Mouse (Mus musculus): ENCODE data around the gene Fbxo6. TPM values are rescaled to one million over a fixed set of nuclear protein-coding genes. Genes with fewer than 3 reads are reported as not detected.

Fbxo6 gene
- polyA plus RNA-seq, 1 experiment, result 89.7 TPM

DNA sequence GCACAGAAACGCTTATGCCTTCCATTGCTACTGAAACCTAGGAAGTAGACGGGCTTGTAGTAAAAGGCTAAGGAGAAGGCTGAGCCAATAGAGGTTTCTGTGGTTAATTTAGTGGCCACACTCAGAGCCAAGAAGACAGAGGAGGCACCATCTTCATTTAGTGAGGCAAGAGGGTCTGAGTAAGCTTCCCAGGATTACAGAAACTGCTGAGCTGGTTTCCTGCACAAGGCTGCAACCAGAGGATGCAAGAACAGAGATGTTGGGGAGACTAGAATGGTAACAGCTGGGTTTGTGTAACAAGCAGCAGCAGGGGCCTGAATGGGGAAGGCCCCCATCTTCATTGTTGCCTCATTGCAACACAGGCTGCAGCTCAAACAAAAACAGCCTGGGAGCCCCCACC lies 23.3 kb downstream of the Fbxo6 start:
- Histone ChIP-seq H3K27me3 (ENCODE audit: control insufficient read depth, insufficient read depth, insufficient read length) (peaks cover 29% of the 10 kb centered on the region), H3K79me2 (ENCODE audit: control insufficient read depth, insufficient read depth) (no peaks in the 10 kb centered on the region), H3ac (ENCODE audit: control insufficient read depth, insufficient read length) (no peak overlapping the region), H3K36me3 (ENCODE audit: control insufficient read depth, insufficient read depth) (no peaks in the 10 kb centered on the region), H3K4me3 (no peak overlapping the region), H3K4me2 (ENCODE audit: low read depth) (no peak overlapping the region)
- TF ChIP-seq REST (IDR thresholded peaks at IDR 0.05; ENCODE audit: insufficient read depth, insufficient read length) (no peak), USF1 (IDR thresholded peaks at IDR 0.05; ENCODE audit: low read depth) (no peak), TCF3 (IDR thresholded peaks at IDR 0.05; ENCODE audit: insufficient read length, low read depth) (no peak), E2F4 (IDR thresholded peaks at IDR 0.05; ENCODE audit: insufficient read depth) (no peak), TCF12 (IDR thresholded peaks at IDR 0.05; ENCODE audit: insufficient read depth, poor library complexity, severe bottlenecking) (no peak), POLR2A (IDR thresholded peaks at IDR 0.05; ENCODE audit: insufficient read length, low read depth) (no peak), POLR2AphosphoS2 (IDR thresholded peaks at IDR 0.05; ENCODE audit: insufficient read length, low read depth) (no peak), SRF (IDR thresholded peaks at IDR 0.05; ENCODE audit: control insufficient read depth, insufficient read length, low read depth) (no peak), MYOD1 (IDR thresholded peaks at IDR 0.05; ENCODE audit: control insufficient read depth in 1 of 3, insufficient read length in 2 of 3, low read depth in 2 of 3) (no peak), MYOG (IDR thresholded peaks at IDR 0.05; ENCODE audit: control insufficient read depth in 1 of 3, insufficient read depth in 1 of 3, insufficient read length in 2 of 3, low read depth in 2 of 3) (no peak), CEBPB (IDR thresholded peaks at IDR 0.05; ENCODE audit: insufficient read depth, poor library complexity, severe bottlenecking) (no peak), MAX (IDR thresholded peaks at IDR 0.05; ENCODE audit: low read depth) (no peak)

DNA sequence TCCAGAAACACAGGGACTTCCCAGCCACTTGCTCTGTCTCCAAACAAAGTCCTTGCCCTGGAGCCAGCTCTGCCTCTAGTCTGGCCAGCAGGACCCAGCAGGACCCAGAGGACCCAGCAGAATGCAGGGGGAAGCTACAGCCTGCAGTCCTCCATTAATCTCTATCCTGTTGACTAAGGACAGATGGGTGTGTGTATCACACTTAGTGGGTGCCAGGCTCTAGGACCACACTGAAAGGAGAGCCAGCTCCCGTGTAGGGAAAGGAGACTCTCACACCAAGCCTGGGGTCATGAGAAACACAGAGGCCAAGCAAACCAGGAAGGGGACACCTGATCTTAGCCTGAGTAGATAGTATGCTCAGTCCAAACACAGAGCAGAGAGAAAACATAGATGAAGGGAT lies 23.7 kb downstream of the Fbxo6 start:
- H3K36me3 ChIP-seq (ENCODE audit: control insufficient read depth, insufficient read depth), result no peaks in the 10 kb centered on the region
- H3K79me2 ChIP-seq (ENCODE audit: control insufficient read depth, insufficient read depth), result no peaks in the 10 kb centered on the region
- no peak overlapping the region for H3K4me3 ChIP-seq
- TF ChIP-seq SRF (IDR thresholded peaks at IDR 0.05; ENCODE audit: control insufficient read depth, insufficient read length, low read depth), result no peak
- no peak for TF ChIP-seq MYOD1 (IDR thresholded peaks at IDR 0.05; ENCODE audit: control insufficient read depth in 1 of 3, insufficient read length in 2 of 3, low read depth in 2 of 3)
- no peak for TF ChIP-seq MYOG (IDR thresholded peaks at IDR 0.05; ENCODE audit: control insufficient read depth in 1 of 3, insufficient read depth in 1 of 3, insufficient read length in 2 of 3, low read depth in 2 of 3)
- TF ChIP-seq MAX (IDR thresholded peaks at IDR 0.05; ENCODE audit: low read depth), result no peak
- TF ChIP-seq E2F4 (IDR thresholded peaks at IDR 0.05; ENCODE audit: insufficient read depth), result no peak
- no peak for TF ChIP-seq TCF3 (IDR thresholded peaks at IDR 0.05; ENCODE audit: insufficient read length, low read depth)
- TF ChIP-seq CEBPB (IDR thresholded peaks at IDR 0.05; ENCODE audit: insufficient read depth, poor library complexity, severe bottlenecking), result no peak
- TF ChIP-seq REST (IDR thresholded peaks at IDR 0.05; ENCODE audit: insufficient read depth, insufficient read length), result no peak
- no peak for TF ChIP-seq POLR2A (IDR thresholded peaks at IDR 0.05; ENCODE audit: insufficient read length, low read depth)
- TF ChIP-seq POLR2AphosphoS2 (IDR thresholded peaks at IDR 0.05; ENCODE audit: insufficient read length, low read depth), result no peak
- TF ChIP-seq TCF12 (IDR thresholded peaks at IDR 0.05; ENCODE audit: insufficient read depth, poor library complexity, severe bottlenecking), result no peak
- TF ChIP-seq USF1 (IDR thresholded peaks at IDR 0.05; ENCODE audit: low read depth), result no peak
- no peak overlapping the region for H3ac ChIP-seq (ENCODE audit: control insufficient read depth, insufficient read length)
- H3K4me2 ChIP-seq (ENCODE audit: low read depth), result no peak overlapping the region
- H3K27me3 ChIP-seq (ENCODE audit: control insufficient read depth, insufficient read depth, insufficient read length), result peaks cover 29% of the 10 kb centered on the region

- H3K36me3 ChIP-seq (ENCODE audit: control insufficient read depth, insufficient read depth), result no peaks in the 10 kb centered on the region
- H3K27me3 ChIP-seq (ENCODE audit: control insufficient read depth, insufficient read depth, insufficient read length), result no peaks in the 10 kb centered on the region
- H3K4me2 ChIP-seq (ENCODE audit: low read depth), result peak overlapping the region; percentile 24
- H3K4me3 ChIP-seq, result no peak overlapping the region
- H3K79me2 ChIP-seq (ENCODE audit: control insufficient read depth, insufficient read depth), result no peaks in the 10 kb centered on the region
- H3ac ChIP-seq (ENCODE audit: control insufficient read depth, insufficient read length), result no peak overlapping the region
- TF ChIP-seq TCF12 (IDR thresholded peaks at IDR 0.05; ENCODE audit: insufficient read depth, poor library complexity, severe bottlenecking) (no peak), MAX (IDR thresholded peaks at IDR 0.05; ENCODE audit: low read depth) (no peak), MYOD1 (IDR thresholded peaks at IDR 0.05; ENCODE audit: control insufficient read depth in 1 of 3, insufficient read length in 2 of 3, low read depth in 2 of 3) (no peak), MYOG (IDR thresholded peaks at IDR 0.05; ENCODE audit: control insufficient read depth in 1 of 3, insufficient read depth in 1 of 3, insufficient read length in 2 of 3, low read depth in 2 of 3) (no peak), POLR2A (IDR thresholded peaks at IDR 0.05; ENCODE audit: insufficient read length, low read depth) (no peak), TCF3 (IDR thresholded peaks at IDR 0.05; ENCODE audit: insufficient read length, low read depth) (no peak), CEBPB (IDR thresholded peaks at IDR 0.05; ENCODE audit: insufficient read depth, poor library complexity, severe bottlenecking) (no peak), REST (IDR thresholded peaks at IDR 0.05; ENCODE audit: insufficient read depth, insufficient read length) (no peak), USF1 (IDR thresholded peaks at IDR 0.05; ENCODE audit: low read depth) (no peak), E2F4 (IDR thresholded peaks at IDR 0.05; ENCODE audit: insufficient read depth) (no peak), SRF (IDR thresholded peaks at IDR 0.05; ENCODE audit: control insufficient read depth, insufficient read length, low read depth) (no peak), POLR2AphosphoS2 (IDR thresholded peaks at IDR 0.05; ENCODE audit: insufficient read length, low read depth) (no peak)
Measured at GRCm38 (mm10) chr4:148122694-148123066, 29.3 kb downstream of the Fbxo6 start.

- Histone ChIP-seq H3K4me3 (no peak overlapping the region), H3K27me3 (ENCODE audit: control insufficient read depth, insufficient read depth, insufficient read length) (no peaks in the 10 kb centered on the region)
Measured at GRCm38 (mm10) chr4:148121982-148122693, 29.8 kb downstream of the Fbxo6 start.

More at GRCm38 (mm10) chr4:148121982-148122693, 29.8 kb downstream of the Fbxo6 start:
- Histone ChIP-seq H3ac (ENCODE audit: control insufficient read depth, insufficient read length) (no peak overlapping the region), H3K4me2 (ENCODE audit: low read depth) (peak overlapping the region; percentile 12), H3K36me3 (ENCODE audit: control insufficient read depth, insufficient read depth) (no peaks in the 10 kb centered on the region), H3K79me2 (ENCODE audit: control insufficient read depth, insufficient read depth) (no peaks in the 10 kb centered on the region)
- peak in 2 of 3 experiments; percentile 97 to 98 for TF ChIP-seq MYOG (IDR thresholded peaks at IDR 0.05; ENCODE audit: control insufficient read depth in 1 of 3, insufficient read depth in 1 of 3, insufficient read length in 2 of 3, low read depth in 2 of 3)
- TF ChIP-seq POLR2AphosphoS2 (IDR thresholded peaks at IDR 0.05; ENCODE audit: insufficient read length, low read depth), result no peak
- no peak for TF ChIP-seq REST (IDR thresholded peaks at IDR 0.05; ENCODE audit: insufficient read depth, insufficient read length)
- TF ChIP-seq E2F4 (IDR thresholded peaks at IDR 0.05; ENCODE audit: insufficient read depth), result no peak
- no peak for TF ChIP-seq SRF (IDR thresholded peaks at IDR 0.05; ENCODE audit: control insufficient read depth, insufficient read length, low read depth)
- no peak for TF ChIP-seq POLR2A (IDR thresholded peaks at IDR 0.05; ENCODE audit: insufficient read length, low read depth)
- TF ChIP-seq MYOD1 (IDR thresholded peaks at IDR 0.05; ENCODE audit: control insufficient read depth in 1 of 3, insufficient read length in 2 of 3, low read depth in 2 of 3), result peak in 2 of 3 experiments; percentile 94 to 97
- TF ChIP-seq CEBPB (IDR thresholded peaks at IDR 0.05; ENCODE audit: insufficient read depth, poor library complexity, severe bottlenecking), result no peak
- peak; percentile 78 for TF ChIP-seq TCF12 (IDR thresholded peaks at IDR 0.05; ENCODE audit: insufficient read depth, poor library complexity, severe bottlenecking)
- peak; percentile 91 for TF ChIP-seq TCF3 (IDR thresholded peaks at IDR 0.05; ENCODE audit: insufficient read length, low read depth)
- no peak for TF ChIP-seq USF1 (IDR thresholded peaks at IDR 0.05; ENCODE audit: low read depth)
- TF ChIP-seq MAX (IDR thresholded peaks at IDR 0.05; ENCODE audit: low read depth), result no peak

All from myocyte (in vitro differentiated cells).